Mouse (Mus musculus) ES-CJ7 (cell line): ENCODE measurements around the gene Lamp1.
A peak's percentile ranks its signal among the peaks of the same experiment; 100 is the strongest.

ENCODE experiments used
- DNase-seq: peaks from one replicate; pipeline ENCODE4 v3.0.0; 2011; ENCODE audit warnings: low read depth, low spot score

Lamp1 gene

DNA sequence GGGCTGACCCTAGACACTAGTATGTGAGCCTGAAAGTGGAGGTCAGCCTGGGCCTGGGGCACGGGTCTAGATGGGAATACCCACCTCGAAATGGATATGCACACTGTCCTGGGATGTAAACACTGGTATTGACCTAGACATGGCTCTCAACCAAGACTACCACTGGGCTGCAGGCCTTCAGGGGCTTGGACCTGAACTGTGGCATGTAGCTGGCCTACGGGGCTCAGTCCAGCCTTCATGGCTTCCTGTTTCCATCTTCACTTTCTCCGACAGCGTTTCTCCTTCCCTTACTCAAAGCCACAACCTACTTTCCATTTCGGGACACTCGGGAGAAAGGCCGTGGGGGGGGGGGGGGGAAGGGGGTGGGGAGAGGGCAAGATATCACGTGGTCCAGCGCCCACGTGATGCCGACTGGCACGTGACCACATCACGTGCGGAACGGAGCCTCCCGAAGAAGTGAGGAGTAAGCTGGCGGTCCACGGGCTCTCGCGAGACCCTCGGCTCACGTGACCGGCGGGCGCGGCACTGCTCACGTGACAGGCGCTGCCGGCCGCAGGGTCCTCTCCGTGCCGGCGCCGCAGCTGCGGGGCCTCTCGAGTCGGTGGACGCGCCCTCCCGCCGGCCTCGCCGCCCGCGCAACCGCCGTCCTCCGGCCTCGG is at the start of gene Lamp1:
TSS of gene Lamp1 (plus strand) at position 444 of the 659 bp plus-strand sequence.
- peak; percentile 100 for DNase-seq

DNA sequence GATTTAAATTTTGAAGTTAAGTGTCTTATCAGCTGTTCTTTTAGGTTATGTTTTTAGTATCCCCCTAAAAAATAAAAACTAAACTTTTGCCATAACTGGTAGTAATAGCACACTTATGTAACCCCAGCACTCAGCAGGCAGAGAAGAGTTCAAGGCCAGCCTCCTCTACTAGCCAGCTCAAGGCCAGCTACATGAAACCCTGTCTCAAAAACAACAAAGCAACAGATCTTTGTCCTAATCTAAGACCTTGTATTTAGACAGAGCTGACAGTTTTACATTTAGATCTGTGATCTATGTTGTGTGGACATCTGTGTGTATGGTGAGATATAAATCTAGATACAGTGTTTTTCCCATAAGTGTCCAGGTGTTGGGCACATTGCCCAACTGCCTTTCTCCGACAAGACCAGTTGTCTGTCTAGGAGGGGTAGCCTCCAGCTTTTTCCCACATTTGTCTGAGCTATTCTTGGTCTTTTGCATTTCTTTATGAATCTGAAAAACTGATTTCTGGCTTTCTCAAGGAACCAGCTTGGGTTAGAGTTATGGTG is 49.5 kb upstream of the Lamp1 start:
- no peak for DNase-seq

DNA sequence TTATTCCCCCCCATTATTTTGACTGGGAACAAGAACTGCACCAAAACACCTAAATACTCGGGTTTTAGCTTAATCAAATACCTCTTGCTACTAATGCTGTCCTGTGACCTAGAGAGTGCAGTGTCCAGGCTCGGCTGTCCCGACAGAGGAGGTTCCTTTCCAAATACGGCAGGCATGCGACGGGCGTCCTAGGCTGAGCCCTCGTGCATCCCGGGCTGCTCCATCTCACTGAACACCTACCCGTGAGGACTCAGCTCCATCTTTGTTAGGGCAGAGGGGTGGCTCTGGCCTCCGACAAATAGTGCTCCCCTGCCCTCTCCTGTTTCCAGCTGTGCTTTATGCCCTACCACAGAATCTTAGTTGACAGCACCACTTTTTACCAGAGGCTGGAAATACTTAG is 47.0 kb upstream of the Lamp1 start:
- no peak for DNase-seq

DNA sequence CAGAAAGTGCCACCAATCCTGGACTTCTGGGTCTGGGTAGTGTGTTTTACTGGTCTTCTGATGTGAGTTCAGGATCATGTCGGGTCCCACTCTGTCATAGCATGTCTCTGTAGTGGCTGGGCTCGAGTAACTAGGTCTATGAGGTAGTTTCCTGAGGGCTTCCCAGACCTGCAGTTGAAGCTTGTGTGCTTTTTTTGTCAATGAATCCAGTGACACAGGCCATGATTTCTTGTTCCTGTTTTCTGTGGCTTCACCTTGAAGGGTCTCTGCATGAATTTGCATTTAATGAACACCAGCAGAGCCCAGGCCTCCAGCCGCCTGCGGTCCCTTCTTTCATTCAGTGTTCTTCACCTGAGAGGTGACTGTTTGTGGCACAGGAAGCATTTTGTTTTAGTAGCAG is 45.7 kb upstream of the Lamp1 start:
- no peak for DNase-seq

DNA sequence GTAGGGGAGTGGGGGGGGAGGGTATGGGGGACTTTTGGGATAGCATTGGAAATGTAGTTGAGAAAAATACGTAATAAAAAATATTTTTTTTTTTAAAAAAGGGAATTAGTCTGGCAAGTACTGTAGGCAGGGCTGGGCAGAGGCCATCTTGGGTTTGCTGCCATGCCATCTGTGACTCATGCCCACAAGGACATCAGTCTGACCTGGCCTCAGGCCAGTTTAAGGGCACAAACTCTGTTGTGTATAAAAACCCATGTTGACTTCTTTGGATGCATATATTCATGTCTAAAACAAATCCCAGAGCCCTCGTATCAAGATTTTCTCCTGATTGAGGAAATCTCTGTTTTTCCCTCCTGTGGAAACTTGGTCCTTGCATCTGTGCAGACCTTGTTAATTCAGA is 41.9 kb upstream of the Lamp1 start:
- no peak for DNase-seq

DNA sequence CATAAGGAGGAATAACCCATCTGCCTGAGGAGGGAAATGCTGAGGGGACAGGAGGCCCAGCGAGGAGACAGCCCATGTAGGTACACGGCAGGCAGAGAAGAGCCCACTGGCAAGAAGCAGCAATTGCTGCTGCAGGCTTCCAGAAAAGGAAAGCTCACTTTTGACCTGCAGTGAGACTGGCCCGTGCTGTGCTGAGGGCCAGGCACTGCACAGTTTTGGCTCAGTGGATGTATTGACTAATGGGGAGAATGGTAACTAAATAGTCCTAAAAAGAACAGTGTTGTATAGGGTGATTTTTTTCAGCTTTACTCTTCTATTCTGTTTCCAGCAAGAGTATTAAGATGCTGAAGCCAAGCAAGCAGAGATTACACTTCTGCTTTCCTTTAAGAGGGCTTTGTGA is 40.4 kb upstream of the Lamp1 start:
- DNase-seq = no peak

DNA sequence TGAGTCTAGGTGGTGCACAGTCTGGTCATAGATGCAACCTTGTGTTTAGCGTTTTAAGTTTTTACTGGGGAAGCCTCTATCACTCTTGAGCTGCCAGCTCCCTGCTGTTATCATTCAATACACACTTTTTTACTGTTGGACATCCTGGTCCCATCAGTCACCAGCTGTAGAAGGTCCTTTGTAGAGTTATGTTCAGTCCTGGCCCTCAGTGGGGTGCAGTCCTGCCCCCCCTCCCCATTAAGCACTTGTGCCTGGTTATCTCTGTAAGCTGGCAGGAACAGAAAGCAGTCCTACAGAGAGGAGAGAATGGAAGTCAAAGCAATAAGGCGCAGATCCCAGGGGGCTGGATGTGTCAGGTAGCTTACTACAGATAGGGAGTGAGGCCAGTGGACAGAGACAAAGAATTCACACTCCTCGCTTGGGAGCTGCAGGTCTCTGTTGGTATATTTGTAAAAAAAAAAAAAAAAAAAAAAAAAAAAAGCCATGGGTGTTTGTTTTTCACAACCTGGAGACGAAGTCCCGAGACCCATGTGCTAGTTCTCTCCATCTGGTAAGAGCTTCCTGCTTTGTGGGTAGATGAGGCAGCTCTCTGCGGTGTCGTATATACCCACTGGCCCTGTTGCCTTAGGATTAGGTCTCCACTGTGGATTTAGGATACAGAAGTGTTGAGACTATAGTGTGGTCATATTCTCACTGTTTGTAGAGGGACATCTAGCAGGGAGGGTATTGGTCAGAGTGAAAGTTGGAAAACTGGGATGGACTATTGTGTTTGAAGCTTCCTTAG is 37.9 kb upstream of the Lamp1 start:
- DNase-seq = no peak

DNA sequence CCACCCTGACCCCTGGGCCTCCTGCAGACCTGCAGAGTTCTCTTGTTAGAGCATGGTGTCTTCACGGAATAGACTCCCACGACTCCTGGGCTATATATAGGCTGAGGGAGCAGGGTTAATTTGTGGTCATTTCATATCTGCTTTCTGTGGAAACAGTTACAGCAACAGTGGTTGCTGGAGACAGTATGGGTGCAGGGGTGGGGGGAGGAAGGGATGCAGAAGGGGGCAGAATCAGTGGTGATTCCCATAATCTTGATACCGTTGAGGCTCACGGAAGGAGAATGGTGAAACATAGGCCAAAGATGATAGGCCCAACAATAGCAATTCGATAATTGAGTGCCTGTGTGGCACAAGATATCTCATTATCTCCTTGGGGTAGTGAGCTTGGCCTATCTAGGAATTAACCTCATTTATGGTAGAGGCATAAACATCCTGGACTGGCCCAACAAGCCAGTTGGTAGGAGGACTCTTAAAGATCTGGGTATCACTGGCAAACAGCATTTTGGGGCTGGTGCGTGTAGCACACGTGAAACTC is 36.0 kb upstream of the Lamp1 start:
- no peak for DNase-seq

DNA sequence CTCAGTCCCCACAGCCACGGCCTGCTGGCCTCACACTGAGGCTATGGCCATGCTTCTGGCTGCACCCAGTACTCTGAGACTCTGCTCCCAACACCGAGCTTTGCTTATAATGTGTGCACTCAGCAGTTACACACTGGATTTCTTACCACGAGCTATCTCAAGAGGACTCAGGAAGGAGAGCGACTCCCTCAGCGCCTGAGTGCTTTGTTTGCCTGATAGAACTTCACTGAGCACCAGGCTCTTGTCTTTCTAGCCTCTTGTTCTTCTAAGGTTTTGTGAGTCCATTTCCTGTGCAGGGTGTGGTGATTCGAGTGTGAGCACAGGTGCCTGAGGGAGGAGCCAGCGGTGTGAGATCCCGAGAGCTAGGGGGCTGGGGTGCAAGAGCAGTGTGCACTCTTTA is 34.1 kb upstream of the Lamp1 start:
- DNase-seq = no peak

DNA sequence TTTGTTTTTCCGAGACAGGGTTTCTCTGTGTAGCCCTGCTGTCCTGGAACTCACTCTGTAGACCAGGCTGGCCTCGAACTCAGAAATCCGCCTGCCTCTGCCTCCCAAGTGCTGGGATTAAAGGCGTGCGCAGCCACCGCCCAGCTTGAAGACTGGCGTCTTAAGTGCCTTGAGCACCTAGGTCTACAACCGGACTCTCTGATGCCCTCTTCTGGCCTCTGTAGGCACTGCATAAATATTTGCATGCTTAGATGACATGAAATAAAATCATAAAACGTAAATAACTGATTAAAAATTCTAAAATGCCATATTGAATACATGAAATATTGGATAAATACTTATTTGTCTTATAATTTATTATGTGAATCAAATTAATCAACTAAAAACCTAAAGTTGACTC is 26.7 kb upstream of the Lamp1 start:
- peak; percentile 88 for DNase-seq

DNA sequence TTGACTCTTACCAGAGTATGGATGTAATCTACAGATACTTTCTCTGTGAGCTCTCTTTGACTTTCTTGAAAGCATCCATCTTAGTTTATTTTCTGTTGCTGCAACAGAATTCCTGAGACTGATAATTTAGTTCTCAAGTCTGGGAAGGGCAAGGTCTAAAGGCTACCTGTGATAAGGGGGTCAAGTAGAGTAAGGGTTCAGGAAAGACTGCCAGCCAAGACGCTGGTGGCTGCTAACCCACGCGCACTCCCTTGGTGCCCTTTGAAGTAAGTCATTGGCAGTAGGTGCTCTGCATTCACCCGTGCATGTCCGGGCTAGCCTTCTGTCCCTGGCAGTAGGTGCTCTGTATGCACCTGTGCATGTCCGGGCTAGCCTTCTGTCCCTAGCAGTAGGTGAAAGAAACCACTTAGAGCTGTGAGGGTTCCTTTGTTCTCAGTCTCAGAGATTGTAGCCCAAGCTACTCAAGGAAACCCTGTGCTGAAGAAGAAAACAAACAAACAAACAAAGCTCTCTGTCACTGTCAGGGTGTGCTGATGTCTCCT is 19.2 kb upstream of the Lamp1 start:
- DNase-seq = peak; percentile 70

DNA sequence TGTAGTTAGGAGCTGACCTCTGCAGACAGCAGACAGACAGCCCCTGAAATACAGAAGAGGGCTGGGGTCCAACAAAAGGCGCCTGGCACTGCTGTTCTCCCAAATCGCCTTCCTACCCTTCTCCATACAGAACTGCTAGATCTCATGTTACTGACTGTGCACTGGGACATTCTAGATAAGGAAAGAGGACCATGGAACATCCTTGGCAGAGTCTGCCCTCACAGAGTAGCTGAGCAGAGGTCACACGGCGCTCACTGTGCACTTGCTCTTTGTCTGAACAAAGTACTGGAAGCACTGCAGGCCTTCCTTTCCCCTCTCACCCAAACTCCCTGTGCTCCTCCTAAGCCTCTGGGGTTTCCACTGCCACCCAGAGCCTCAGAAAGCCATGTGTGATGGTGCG is 17.3 kb upstream of the Lamp1 start:
- no peak for DNase-seq

DNA sequence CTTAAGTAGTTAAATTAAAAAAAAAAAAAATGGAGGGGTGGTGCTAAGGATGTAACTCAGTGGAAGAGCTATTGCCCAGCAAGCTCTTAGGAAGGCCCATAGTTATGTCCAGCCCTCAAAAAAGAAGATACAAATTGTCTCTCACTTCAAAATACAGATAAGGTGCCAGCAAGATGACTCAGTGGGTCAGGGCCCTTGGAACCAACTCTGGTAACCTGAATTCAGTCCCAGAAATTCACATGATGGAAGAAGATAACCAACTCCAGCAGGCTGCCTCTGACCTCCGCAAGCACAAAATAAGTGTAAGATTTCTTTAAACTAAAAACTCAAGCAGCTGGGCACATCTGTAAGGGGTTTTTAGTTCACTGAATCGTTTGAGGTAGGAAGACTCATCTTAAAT is 10.5 kb upstream of the Lamp1 start:
- DNase-seq = no peak

DNA sequence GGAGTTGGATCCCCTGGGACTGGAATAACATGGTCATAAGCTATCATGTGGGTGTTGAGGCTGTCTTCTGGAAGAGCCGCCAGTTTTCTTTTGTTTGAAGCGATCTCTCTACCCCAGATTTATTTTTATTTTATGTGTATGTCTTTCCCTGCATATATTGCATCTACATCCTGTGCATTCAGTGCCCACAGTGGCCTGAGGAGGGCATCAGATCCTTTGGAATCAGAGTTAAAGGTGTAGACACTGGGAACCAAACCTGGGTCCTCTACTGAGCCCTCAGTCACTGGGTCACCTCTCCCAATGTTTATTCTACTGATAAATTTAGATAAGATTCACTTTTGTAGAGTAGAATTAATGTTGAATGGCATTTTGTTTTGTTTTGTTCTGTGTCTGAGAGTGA is 9.7 kb upstream of the Lamp1 start:
- DNase-seq = peak; percentile 35

DNA sequence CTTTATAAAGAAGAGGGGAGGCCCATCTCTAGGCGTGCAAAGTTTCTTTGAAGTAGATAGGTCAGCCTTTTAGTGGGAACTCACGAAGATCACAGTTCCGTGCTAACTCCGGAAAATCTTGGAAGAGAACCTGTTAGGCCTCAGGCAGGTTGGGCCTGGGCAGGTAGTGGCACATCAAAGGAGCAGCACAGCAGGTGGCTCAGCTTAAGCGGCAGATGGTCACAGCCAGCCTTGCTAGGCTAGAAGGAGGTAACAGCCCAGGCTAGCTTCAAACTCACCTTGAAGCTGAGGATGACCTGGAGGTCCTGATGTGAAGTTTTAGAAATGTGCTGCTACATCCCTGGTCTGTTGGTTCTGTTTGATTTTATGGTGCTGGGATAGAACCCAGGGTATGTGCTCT is 9.1 kb upstream of the Lamp1 start:
- peak; percentile 35 for DNase-seq

DNA sequence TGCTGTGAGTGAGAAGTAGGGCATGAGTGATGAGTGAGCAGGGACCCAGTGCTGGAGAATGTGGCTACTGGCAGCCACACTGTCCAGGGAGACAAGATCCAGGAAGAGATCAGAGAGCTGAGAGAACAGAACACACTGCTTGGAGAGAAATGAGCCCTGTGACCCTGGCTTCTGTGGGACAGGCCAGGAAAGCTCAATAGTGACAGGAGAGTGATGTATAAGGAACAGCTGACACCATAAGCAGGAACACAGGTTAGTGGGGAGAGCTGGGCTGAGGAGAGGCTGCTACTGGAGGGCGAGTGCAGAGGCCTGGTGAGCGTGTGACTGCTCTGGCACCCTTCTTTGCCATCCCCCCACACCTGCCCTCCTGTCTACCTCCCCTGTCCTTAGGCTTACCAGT is 8.0 kb upstream of the Lamp1 start:
- no peak for DNase-seq

DNA sequence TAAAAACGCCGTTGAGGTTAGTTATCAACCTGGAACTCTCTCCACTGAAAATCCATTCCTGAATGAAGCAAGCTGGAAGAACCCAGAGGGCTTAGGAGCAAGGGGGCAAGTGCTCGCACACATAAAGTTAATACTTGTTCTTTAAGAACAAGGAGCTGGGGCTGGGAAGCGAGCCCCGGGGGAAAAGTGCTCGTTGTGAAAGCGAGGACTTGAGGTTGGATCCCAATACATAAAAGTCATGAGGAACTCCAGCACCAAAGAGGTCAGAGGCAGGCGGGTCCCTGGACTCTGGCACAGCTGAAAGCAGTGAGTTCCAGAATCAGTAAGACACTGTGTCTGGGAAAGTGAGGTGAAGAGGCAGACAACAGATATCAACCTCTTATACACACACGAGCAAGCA is 4.9 kb upstream of the Lamp1 start:
- DNase-seq = no peak

DNA sequence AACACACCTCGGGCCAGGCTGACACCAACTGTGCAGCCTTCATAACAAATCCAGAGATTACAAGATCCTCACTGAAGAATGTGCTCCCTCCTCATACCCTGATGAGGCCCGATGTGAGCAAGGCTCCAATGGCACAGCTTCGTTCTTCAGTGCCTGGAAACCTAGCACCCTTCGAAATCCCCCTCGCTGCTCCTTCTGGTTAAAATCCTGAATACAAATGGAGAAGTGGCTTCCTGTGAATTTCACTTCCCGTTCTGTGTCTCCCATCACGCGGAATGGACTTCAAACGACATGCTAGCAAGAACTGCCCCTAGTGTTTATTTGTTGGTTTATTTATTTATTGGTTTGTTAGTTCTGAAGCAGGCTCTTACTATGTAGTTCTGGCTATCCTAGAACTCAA is 3.6 kb upstream of the Lamp1 start:
- no peak for DNase-seq

DNA sequence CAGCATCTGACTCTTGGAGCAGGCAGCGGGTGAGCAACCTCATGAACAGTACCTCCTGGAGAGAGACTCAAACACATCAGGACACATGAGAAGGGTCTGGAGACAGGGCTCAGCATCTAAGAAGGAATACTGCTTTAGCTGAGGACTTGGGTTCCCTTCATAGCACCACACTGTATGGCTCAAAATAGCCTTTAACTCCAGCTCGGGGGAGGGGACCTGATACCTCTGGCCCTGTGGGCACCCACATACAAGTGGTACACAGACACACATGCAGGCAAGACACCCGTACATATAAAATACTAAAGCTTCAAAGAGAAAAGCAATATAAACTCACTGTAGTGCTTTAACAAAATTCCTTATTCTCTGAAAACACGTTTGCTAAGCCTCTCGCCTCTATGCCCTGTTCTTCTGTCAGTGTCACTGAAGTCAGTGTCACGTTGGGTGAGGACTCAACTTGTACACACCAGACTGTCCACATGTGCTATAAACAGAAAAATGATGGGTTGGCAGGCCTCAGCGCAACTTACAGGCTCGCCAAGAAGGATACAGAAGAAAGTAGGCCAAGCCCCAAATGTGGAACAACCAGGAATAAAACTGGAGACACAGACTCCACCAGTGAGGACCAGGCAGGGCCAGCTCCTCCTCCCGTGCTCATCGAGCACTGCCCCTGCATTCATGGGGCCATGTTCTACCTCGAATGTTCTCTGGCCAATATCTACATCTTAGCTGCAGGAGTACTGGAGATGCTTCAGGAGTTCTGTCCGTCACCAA is 2.4 kb upstream of the Lamp1 start:
- no peak for DNase-seq

DNA sequence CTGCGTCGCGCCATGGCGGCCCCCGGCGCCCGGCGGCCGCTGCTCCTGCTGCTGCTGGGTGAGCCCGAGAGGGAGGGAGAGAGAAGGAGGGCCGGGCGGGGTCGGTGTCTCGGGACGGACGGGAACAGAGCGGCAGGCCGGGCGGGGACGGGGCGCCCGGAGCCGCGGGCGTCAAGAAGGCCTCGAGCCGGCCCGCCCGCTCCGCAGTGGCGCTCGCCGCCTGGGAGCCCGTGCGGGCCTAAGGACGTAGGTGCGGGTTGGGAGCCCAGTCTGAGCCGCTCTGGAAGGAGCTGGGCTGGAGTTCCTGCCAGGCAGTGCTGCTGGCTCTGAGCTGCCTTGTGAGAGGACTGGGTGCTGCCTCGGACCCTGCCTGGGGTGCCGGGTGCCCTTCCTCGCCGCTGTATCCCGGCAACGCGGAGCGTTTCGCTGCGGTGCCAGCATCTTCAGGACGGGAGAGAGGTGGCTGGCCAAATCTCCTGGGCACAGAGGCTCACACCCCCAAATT is 468 bp downstream of the Lamp1 start:
- DNase-seq = no peak

DNA sequence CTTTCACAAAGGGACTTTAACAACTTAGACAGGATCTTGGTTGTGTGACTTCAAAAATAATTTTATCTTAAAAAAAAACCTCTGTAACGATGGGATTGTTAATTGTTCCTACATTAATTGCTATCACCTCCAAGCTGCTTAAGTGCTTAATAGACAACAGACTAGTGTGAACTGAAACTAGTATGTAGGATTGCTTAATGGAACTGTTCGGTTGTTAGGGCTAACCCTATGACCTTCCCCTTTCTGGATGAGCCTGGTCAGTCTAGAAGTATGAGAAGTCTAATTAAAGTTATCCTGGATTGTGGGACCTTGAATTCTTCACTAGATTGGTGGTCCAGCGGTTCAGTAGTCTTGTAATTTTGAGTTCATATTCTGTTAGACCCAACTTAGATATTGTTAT is 1.7 kb downstream of the Lamp1 start:
- no peak for DNase-seq

DNA sequence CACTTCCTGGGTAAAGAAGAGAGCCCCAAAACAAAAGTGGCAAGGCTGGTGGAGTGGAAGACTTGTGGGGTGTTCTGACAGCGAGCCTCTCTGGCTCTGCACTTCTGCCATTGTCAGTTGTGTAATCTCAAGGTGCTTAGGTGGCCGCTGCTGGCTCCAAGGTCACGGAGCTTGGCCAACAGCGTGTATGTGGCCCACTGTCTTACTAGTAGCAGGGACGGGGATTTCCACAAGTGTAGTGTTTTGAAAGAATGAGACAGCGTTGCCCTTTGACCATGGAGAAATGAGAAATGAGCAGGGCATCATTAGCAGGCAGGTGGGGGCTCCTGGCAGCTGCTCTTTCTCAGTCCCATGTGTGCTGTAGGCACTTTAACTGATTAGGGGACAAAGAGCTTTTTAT is 3.1 kb downstream of the Lamp1 start:
- DNase-seq = no peak
